Mouse (Mus musculus) testis, adult 2 months (tissue): ENCODE data around the gene Hoxb6. TPM values are rescaled to one million over a fixed set of nuclear protein-coding genes. Genes with fewer than 3 reads are reported as not detected.
A peak's percentile ranks its signal among the peaks of the same experiment; 100 is the strongest.

Experiments used
- H3K27ac ChIP-seq: fragments of 200-500 bp; 2 replicates; pipeline ENCODE4 v1.5.1; 2012; ENCODE audit warnings: low read depth, low read length; ENCODE audit not compliant: control insufficient read depth, insufficient read depth
- H3K27me3 ChIP-seq: fragments of 200-500 bp; 2 replicates; pipeline ENCODE4 v1.6.1; 2012; ENCODE audit warnings: mild to moderate bottlenecking, low read length, moderate library complexity; ENCODE audit not compliant: control insufficient read depth, insufficient read depth
- H3K36me3 ChIP-seq: fragments of 200-500 bp; 2 replicates; pipeline ENCODE4 v1.6.1; 2012; ENCODE audit warnings: mild to moderate bottlenecking, low read length; ENCODE audit not compliant: control insufficient read depth, insufficient read depth
- H3K4me1 ChIP-seq: fragments of 200-500 bp; 2 replicates; pipeline ENCODE4 v1.6.1; 2012; ENCODE audit warnings: low read length; ENCODE audit not compliant: control insufficient read depth, insufficient read depth
- H3K4me3 ChIP-seq: fragments of 200-500 bp; 2 replicates; pipeline ENCODE4 v1.5.1; 2012; ENCODE audit warnings: low read depth, mild to moderate bottlenecking, low read length, moderate library complexity, mixed read lengths; ENCODE audit not compliant: control insufficient read depth
- CTCF ChIP-seq: fragments of 200-500 bp; IDR thresholded peaks from 2 replicates; pipeline ENCODE4 v1.5.1; 2012; ENCODE audit warnings: low read depth, mild to moderate bottlenecking, inconsistent platforms, low read length, moderate library complexity; ENCODE audit not compliant: control insufficient read depth, insufficient read depth, insufficient replicate concordance
- POLR2A ChIP-seq: fragments of 200-500 bp; IDR thresholded peaks from 2 replicates; pipeline ENCODE4 v1.6.1; 2012; ENCODE audit warnings: low read depth, mild to moderate bottlenecking, inconsistent platforms, low read length, moderate library complexity; ENCODE audit not compliant: control insufficient read depth
- polyA plus RNA-seq: library from polyadenylated mRNA; depleted of rRNA; stranded (reverse); fragments of >200 nt; gene quantifications from 2 replicates; pipeline ENCODE4 v1.2.3, GENCODE M21; 2012

Gene Hoxb6
- polyA plus RNA-seq, 1 experiment, result 0.15 TPM

DNA sequence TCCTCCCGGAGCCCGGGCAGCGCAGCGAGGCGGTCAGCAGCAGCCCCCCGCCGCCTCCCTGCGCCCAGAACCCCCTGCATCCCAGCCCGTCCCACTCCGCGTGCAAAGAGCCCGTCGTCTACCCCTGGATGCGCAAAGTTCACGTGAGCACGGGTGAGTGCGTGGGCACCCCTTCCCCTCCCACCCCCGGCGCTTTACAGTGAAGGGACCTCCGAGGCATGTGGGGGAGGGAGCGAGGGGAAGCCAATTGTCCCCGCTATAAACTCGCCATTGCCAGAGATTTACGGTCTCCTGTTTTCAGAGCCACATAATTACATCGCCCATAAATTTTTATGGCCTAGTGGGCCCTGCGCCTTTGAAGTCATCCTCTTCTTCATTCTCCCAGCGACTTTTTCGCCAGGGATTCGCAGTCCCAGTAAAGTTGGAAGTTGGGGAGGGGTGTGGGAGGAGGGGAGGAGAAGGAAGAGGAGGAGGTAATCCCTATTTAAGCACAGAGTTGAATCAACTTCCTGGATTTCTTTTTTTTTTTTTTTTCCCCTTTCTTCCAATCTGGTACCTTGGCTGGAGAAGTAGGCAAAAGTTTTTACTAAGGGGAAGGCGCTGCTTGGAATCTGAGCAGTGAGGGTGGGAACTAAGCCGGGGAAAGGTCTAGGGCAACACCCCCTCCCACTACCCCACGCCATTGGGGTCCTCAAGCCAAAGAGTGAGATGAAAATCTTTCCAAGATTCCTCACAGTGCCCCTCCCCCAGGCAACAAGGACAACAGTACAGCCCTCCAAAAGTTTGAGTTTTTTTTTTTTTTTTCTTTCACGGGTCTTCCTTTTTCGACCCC, 27.0 kb downstream of the Hoxb6 start:
- H3K4me1 ChIP-seq, result peaks cover 7% of the 10 kb centered on the region
- H3K36me3 ChIP-seq, result no peaks in the 10 kb centered on the region
- no peak overlapping the region for H3K27ac ChIP-seq
- peaks cover 10% of the 10 kb centered on the region; the same call in 1 of the 2 replicates for H3K27me3 ChIP-seq
- peak overlapping the region; percentile 34 for H3K4me3 ChIP-seq
- TF ChIP-seq CTCF (no peak), POLR2A (no peak)

DNA sequence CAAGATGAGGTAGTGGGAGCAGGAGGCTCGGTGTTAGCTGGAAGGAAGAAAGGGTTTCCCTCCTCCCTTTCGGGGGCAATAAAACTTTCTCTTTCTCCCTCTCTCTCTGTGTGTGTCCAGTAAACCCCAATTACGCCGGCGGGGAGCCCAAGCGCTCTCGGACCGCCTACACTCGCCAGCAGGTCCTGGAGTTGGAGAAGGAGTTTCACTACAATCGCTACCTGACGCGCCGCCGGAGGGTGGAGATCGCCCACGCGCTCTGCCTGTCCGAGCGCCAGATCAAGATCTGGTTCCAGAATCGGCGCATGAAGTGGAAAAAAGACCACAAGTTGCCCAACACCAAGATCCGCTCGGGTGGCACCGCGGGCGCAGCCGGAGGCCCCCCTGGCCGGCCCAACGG, 27.6 kb downstream of the Hoxb6 start:
- Histone ChIP-seq H3K4me1 (peaks cover 7% of the 10 kb centered on the region), H3K27me3 (peaks cover 5% of the 10 kb centered on the region; the same call in 1 of the 2 replicates), H3K4me3 (no peak overlapping the region; the same call in 1 of the 2 replicates), H3K36me3 (no peaks in the 10 kb centered on the region), H3K27ac (no peak overlapping the region)
- TF ChIP-seq POLR2A (no peak), CTCF (no peak)

GRCm38 (mm10) chr11:96320688-96321087, 28.4 kb downstream of the Hoxb6 start:
- Histone ChIP-seq H3K4me1 (peaks cover 7% of the 10 kb centered on the region), H3K27me3 (peaks cover 5% of the 10 kb centered on the region), H3K4me3 (no peak overlapping the region), H3K27ac (no peak overlapping the region), H3K36me3 (no peaks in the 10 kb centered on the region)
- TF ChIP-seq CTCF (no peak), POLR2A (no peak)

- peaks cover 8% of the 10 kb centered on the region for H3K27me3 ChIP-seq
- TF ChIP-seq CTCF, result no peak
- no peak for TF ChIP-seq POLR2A
- H3K27ac ChIP-seq, result no peak overlapping the region
- no peaks in the 10 kb centered on the region for H3K36me3 ChIP-seq
- H3K4me1 ChIP-seq, result peaks cover 10% of the 10 kb centered on the region
- H3K4me3 ChIP-seq, result no peak overlapping the region
Observed at GRCm38 (mm10) chr11:96321846-96322245, 29.6 kb downstream of the Hoxb6 start.

GRCm38 (mm10) chr11:96322738-96323137, 30.5 kb downstream of the Hoxb6 start:
- no peak overlapping the region for H3K27ac ChIP-seq
- peaks cover 6% of the 10 kb centered on the region for H3K27me3 ChIP-seq
- TF ChIP-seq CTCF, result no peak
- TF ChIP-seq POLR2A, result no peak
- H3K4me1 ChIP-seq, result peaks cover 10% of the 10 kb centered on the region
- no peaks in the 10 kb centered on the region for H3K36me3 ChIP-seq
- no peak overlapping the region for H3K4me3 ChIP-seq

DNA sequence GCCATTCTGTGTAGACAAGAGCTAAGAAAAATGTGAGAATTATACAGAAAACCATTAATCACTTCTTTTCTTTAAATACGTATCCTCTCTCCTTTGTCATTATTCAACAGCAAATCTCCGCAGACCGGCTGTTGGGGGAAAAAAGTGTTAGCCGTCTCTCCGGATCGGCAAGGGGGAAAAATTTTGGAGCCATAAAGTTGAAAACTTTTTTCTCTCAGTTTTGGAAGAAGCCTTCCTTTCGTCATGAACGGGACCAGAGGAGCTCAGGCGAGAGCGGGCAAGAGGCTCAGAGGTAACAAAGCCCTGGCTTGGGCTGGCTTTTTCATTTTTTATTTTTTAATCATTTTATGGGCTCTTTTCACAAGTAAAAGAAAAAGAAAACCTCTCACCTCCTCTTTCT, 30.9 kb downstream of the Hoxb6 start, which contains the start of gene Hoxb3:
Gene Hoxb3 (plus strand): TSS at position 173 of the 400 bp plus-strand sequence.
- Histone ChIP-seq H3K27me3 (peaks cover 6% of the 10 kb centered on the region), H3K4me3 (no peak within 1 kb of the TSS), H3K4me1 (peaks cover 10% of the 10 kb centered on the region), H3K36me3 (no peaks in the 10 kb centered on the region), H3K27ac (no peak within 1 kb of the TSS)
- TF ChIP-seq CTCF (no peak), POLR2A (no peak)

DNA sequence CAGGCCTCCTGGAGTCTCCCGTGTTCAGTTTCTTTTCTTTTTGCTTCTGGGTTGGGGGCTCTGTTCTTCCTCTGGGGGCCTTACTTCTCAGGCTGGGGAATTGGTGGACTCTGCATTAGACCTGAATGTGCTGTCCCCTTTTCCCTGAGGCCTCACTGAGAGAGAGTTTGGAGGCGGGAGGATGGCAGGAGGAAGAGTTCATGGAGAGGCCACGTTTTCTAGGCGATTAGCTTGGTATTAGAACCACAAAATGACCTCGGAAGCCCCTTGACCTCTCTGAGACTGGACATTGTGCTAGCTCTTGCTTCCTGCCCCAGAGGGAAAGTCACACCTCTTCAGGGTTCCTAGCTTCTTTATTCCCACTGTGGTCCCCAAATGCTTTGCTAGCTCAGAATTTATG, 31.8 kb downstream of the Hoxb6 start:
- Histone ChIP-seq H3K36me3 (no peaks in the 10 kb centered on the region), H3K27me3 (peaks cover 6% of the 10 kb centered on the region), H3K27ac (no peak overlapping the region), H3K4me1 (peaks cover 7% of the 10 kb centered on the region), H3K4me3 (no peak overlapping the region)
- TF ChIP-seq CTCF (no peak), POLR2A (no peak)
